Mouse (Mus musculus) MEL (cell line): Measurements from ENCODE around the gene Atp6v0b.

ENCODE experiments used
- CTCF ChIP-seq, 3 experiments: IDR thresholded peaks in 2 of 3; conservative IDR thresholded peaks in 1 of 3; 2 replicates each; pipeline ENCODE4 v1.5.1; 2011 to 2012; ENCODE audit warnings: low read length in 3 of 3, low read depth in 2 of 3, mild to moderate bottlenecking in 2 of 3, improper control_type of control experiment in 1 of 3, inconsistent platforms in 1 of 3, mixed read lengths in 1 of 3, moderate library complexity in 1 of 3; ENCODE audit not compliant: control insufficient read depth in 1 of 3, insufficient read depth in 1 of 3, poor library complexity in 1 of 3, severe bottlenecking in 1 of 3
- E2F4 ChIP-seq: IDR thresholded peaks from 2 replicates; pipeline ENCODE4 v1.6.1; 2011; ENCODE audit warnings: low read depth, low read length, improper control_type of control experiment, borderline replicate concordance
- EP300 ChIP-seq, 2 experiments: IDR thresholded peaks; 2 replicates each; pipeline ENCODE4 v1.6.1; 2011; ENCODE audit warnings: improper control_type of control experiment in 2 of 2, low read length in 2 of 2, low read depth in 1 of 2, mild to moderate bottlenecking in 1 of 2
- JUND ChIP-seq: IDR thresholded peaks from 2 replicates; pipeline ENCODE4 v1.6.1; 2011; ENCODE audit warnings: low read depth, mild to moderate bottlenecking, improper control_type of control experiment, low read length
- KAT2A ChIP-seq: conservative IDR thresholded peaks from 2 replicates; pipeline ENCODE4 v1.6.1; 2012; ENCODE audit warnings: low read depth, low read length, improper control_type of control experiment, inconsistent platforms
- POLR2A ChIP-seq, 2 experiments: IDR thresholded peaks; 2 replicates each; pipeline ENCODE4 v1.6.1; 2011 to 2012; ENCODE audit warnings: low read length in 2 of 2, mild to moderate bottlenecking in 2 of 2, control low read depth in 1 of 2, improper control_type of control experiment in 1 of 2, low read depth in 1 of 2, moderate library complexity in 1 of 2; ENCODE audit not compliant: control insufficient read depth in 1 of 2, insufficient read depth in 1 of 2, poor library complexity in 1 of 2
- POLR2AphosphoS2 ChIP-seq: IDR thresholded peaks from 2 replicates; pipeline ENCODE4 v1.6.1; 2011; ENCODE audit warnings: low read length, improper control_type of control experiment
- SIN3A ChIP-seq: IDR thresholded peaks from 2 replicates; pipeline ENCODE4 v1.6.1; 2012; ENCODE audit warnings: low read length, improper control_type of control experiment, inconsistent platforms
- TAL1 ChIP-seq: IDR thresholded peaks from 2 replicates; pipeline ENCODE4 v1.6.1; 2012; ENCODE audit warnings: mild to moderate bottlenecking, inconsistent platforms, low read length, moderate library complexity, mixed read lengths
- ZC3H11A ChIP-seq: IDR thresholded peaks from 2 replicates; pipeline ENCODE4 v1.6.1; 2012; ENCODE audit warnings: low read depth, mild to moderate bottlenecking, inconsistent platforms, low read length, improper control_type of control experiment
- ZKSCAN1 ChIP-seq: IDR thresholded peaks from 2 replicates; pipeline ENCODE4 v1.6.1; 2012; ENCODE audit warnings: low read depth, mild to moderate bottlenecking, inconsistent platforms, low read length, improper control_type of control experiment, moderate library complexity

GRCm38 (mm10) chr4:117924916-117925315 lies 37.8 kb upstream of the Atp6v0b start:
- no peak for TF ChIP-seq TAL1
- no peak for TF ChIP-seq SIN3A
- TF ChIP-seq ZKSCAN1: no peak
- TF ChIP-seq KAT2A: no peak
- TF ChIP-seq ZC3H11A: no peak
- TF ChIP-seq CTCF (IDR thresholded peaks at IDR 0.05 in 2 of 3, conservative IDR thresholded peaks at IDR 0.05 in 1 of 3; ENCODE audit: control insufficient read depth in 1 of 3, insufficient read depth in 1 of 3, low read depth in 2 of 3, low read length in 3 of 3, poor library complexity in 1 of 3, severe bottlenecking in 1 of 3): no peak
- TF ChIP-seq EP300 (IDR thresholded peaks at IDR 0.05; ENCODE audit: low read depth in 1 of 2, low read length in 2 of 2): no peak
- no peak for TF ChIP-seq JUND
- TF ChIP-seq POLR2AphosphoS2: no peak
- TF ChIP-seq POLR2A (IDR thresholded peaks at IDR 0.05; ENCODE audit: control insufficient read depth in 1 of 2, insufficient read depth in 1 of 2, low read depth in 1 of 2, low read length in 2 of 2, poor library complexity in 1 of 2): no peak
- no peak for TF ChIP-seq E2F4
